Mouse (Mus musculus) MEL (cell line): Measurements from ENCODE around the gene 2300002M23Rik. TPM values are rescaled to one million over a fixed set of nuclear protein-coding genes. Genes with fewer than 3 reads are reported as not detected.
A peak's percentile ranks its signal among the peaks of the same experiment; 100 is the strongest.

ENCODE experiments used
- DNase-seq: peaks from one replicate; pipeline ENCODE4 v3.0.0; 2011; ENCODE audit warnings: low read depth, low spot score
- H3K27ac ChIP-seq: 2 replicates; pipeline ENCODE4 v1.5.1; 2012; ENCODE audit warnings: low read depth, mild to moderate bottlenecking, control low read depth, low read length, moderate library complexity; ENCODE audit not compliant: control insufficient read depth
- H3K27me3 ChIP-seq, 2 experiments: fragments of 150-350 bp in 1 of 2; sonication (generic) in 1 of 2; 2 replicates each; pipeline ENCODE4 v1.6.1; 2012; ENCODE audit warnings: low read length in 2 of 2, mild to moderate bottlenecking in 2 of 2, improper control_type of control experiment in 1 of 2, moderate library complexity in 1 of 2; ENCODE audit not compliant: insufficient read depth in 2 of 2, control insufficient read depth in 1 of 2
- H3K36me3 ChIP-seq, 2 experiments: 2 replicates each; pipeline ENCODE4 v1.6.1; 2012 to 2014; ENCODE audit warnings: low read length in 2 of 2, improper control_type of control experiment in 1 of 2, inconsistent platforms in 1 of 2, mild to moderate bottlenecking in 1 of 2; ENCODE audit not compliant: insufficient read depth in 2 of 2, control insufficient read depth in 1 of 2
- H3K4me1 ChIP-seq, 2 experiments: fragments of 150-350 bp in 1 of 2; sonication (generic) in 1 of 2; 2 replicates each; pipeline ENCODE4 v1.6.1; 2012; ENCODE audit warnings: low read length in 2 of 2, improper control_type of control experiment in 1 of 2, mild to moderate bottlenecking in 1 of 2; ENCODE audit not compliant: insufficient read depth in 2 of 2, control insufficient read depth in 1 of 2
- H3K4me3 ChIP-seq, 2 experiments: fragments of 150-350 bp in 1 of 2; sonication (generic) in 1 of 2; 2 replicates each; pipeline ENCODE4 v1.5.1; 2012; ENCODE audit warnings: low read depth in 2 of 2, low read length in 2 of 2, mild to moderate bottlenecking in 2 of 2, moderate library complexity in 2 of 2, control low read depth in 1 of 2, improper control_type of control experiment in 1 of 2; ENCODE audit not compliant: control insufficient read depth in 1 of 2, insufficient read depth in 1 of 2
- H3K79me2 ChIP-seq: 2 replicates; pipeline ENCODE4 v1.6.1; 2012; ENCODE audit warnings: mild to moderate bottlenecking, low read length, moderate library complexity; ENCODE audit not compliant: control insufficient read depth, poor library complexity, insufficient read depth
- H3K9ac ChIP-seq: 2 replicates; pipeline ENCODE4 v1.6.1; 2012; ENCODE audit warnings: low read depth, mild to moderate bottlenecking, control low read depth, low read length, moderate library complexity; ENCODE audit not compliant: control insufficient read depth, poor library complexity, severe bottlenecking
- H3K9me3 ChIP-seq: fragments of 150-350 bp; sonication (generic); replicated peaks from 2 replicates; pipeline ENCODE4 v1.6.1; 2012; ENCODE audit warnings: mild to moderate bottlenecking, low read length, improper control_type of control experiment, moderate library complexity; ENCODE audit not compliant: insufficient read depth
- BHLHE40 ChIP-seq: IDR thresholded peaks from 2 replicates; pipeline ENCODE4 v1.6.1; 2012; ENCODE audit warnings: low read depth, mild to moderate bottlenecking, inconsistent platforms, low read length, improper control_type of control experiment, borderline replicate concordance
- CHD2 ChIP-seq: IDR thresholded peaks from 2 replicates; pipeline ENCODE4 v1.6.1; 2011; ENCODE audit warnings: low read length, improper control_type of control experiment
- E2F4 ChIP-seq: IDR thresholded peaks from 2 replicates; pipeline ENCODE4 v1.6.1; 2011; ENCODE audit warnings: low read depth, low read length, improper control_type of control experiment, borderline replicate concordance
- ELF1 ChIP-seq: IDR thresholded peaks from 2 replicates; pipeline ENCODE4 v1.6.1; 2014; ENCODE audit warnings: low read depth, mild to moderate bottlenecking, inconsistent platforms, low read length, improper control_type of control experiment, moderate library complexity
- ETS1 ChIP-seq: IDR thresholded peaks from 2 replicates; pipeline ENCODE4 v1.6.1; 2012; ENCODE audit warnings: low read depth, mild to moderate bottlenecking, inconsistent platforms, low read length, improper control_type of control experiment, moderate library complexity
- GABPA ChIP-seq: IDR thresholded peaks from 2 replicates; pipeline ENCODE4 v1.6.1; 2012; ENCODE audit warnings: low read depth, mild to moderate bottlenecking, inconsistent platforms, low read length, improper control_type of control experiment, moderate library complexity
- JUND ChIP-seq: IDR thresholded peaks from 2 replicates; pipeline ENCODE4 v1.6.1; 2011; ENCODE audit warnings: low read depth, mild to moderate bottlenecking, improper control_type of control experiment, low read length
- KAT2A ChIP-seq: conservative IDR thresholded peaks from 2 replicates; pipeline ENCODE4 v1.6.1; 2012; ENCODE audit warnings: low read depth, low read length, improper control_type of control experiment, inconsistent platforms
- MAFK ChIP-seq: IDR thresholded peaks from 2 replicates; pipeline ENCODE4 v1.6.1; 2011; ENCODE audit warnings: low read depth, mild to moderate bottlenecking, low read length, improper control_type of control experiment, borderline replicate concordance
- MAX ChIP-seq: IDR thresholded peaks from 2 replicates; pipeline ENCODE4 v1.6.1; 2011; ENCODE audit warnings: low read length, improper control_type of control experiment
- MEF2A ChIP-seq: IDR thresholded peaks from 2 replicates; pipeline ENCODE4 v1.6.1; 2014; ENCODE audit warnings: low read depth, mild to moderate bottlenecking, inconsistent platforms, low read length, improper control_type of control experiment; ENCODE audit not compliant: poor library complexity, insufficient replicate concordance, severe bottlenecking; ENCODE audit errors: extremely low read depth
- MXI1 ChIP-seq: IDR thresholded peaks from 2 replicates; pipeline ENCODE4 v1.6.1; 2011; ENCODE audit warnings: mild to moderate bottlenecking, low read depth, low read length, improper control_type of control experiment
- MYC ChIP-seq: IDR thresholded peaks from 2 replicates; pipeline ENCODE4 v1.6.1; 2011; ENCODE audit warnings: low read depth, mild to moderate bottlenecking, low read length, improper control_type of control experiment, moderate library complexity
- NELFE ChIP-seq: IDR thresholded peaks from 2 replicates; pipeline ENCODE4 v1.6.1; 2011; ENCODE audit warnings: low read depth, low read length, improper control_type of control experiment
- NRF1 ChIP-seq: IDR thresholded peaks from 2 replicates; pipeline ENCODE4 v1.6.1; 2014; ENCODE audit warnings: low read depth, mild to moderate bottlenecking, inconsistent platforms, low read length, improper control_type of control experiment, moderate library complexity; ENCODE audit not compliant: poor library complexity, insufficient read depth, severe bottlenecking
- POLR2A ChIP-seq, 2 experiments: IDR thresholded peaks; 2 replicates each; pipeline ENCODE4 v1.6.1; 2011 to 2012; ENCODE audit warnings: low read length in 2 of 2, mild to moderate bottlenecking in 2 of 2, control low read depth in 1 of 2, improper control_type of control experiment in 1 of 2, low read depth in 1 of 2, moderate library complexity in 1 of 2; ENCODE audit not compliant: control insufficient read depth in 1 of 2, insufficient read depth in 1 of 2, poor library complexity in 1 of 2
- POLR2AphosphoS2 ChIP-seq: IDR thresholded peaks from 2 replicates; pipeline ENCODE4 v1.6.1; 2011; ENCODE audit warnings: low read length, improper control_type of control experiment
- POLR2AphosphoS5 ChIP-seq: IDR thresholded peaks from 2 replicates; pipeline ENCODE4 v1.6.1; 2012; ENCODE audit warnings: low read depth, borderline replicate concordance, mild to moderate bottlenecking, inconsistent platforms, low read length, moderate library complexity, mixed read lengths
- RAD21 ChIP-seq: IDR thresholded peaks from 2 replicates; pipeline ENCODE4 v1.6.1; 2011; ENCODE audit warnings: mild to moderate bottlenecking, low read depth, low read length, improper control_type of control experiment
- RCOR1 ChIP-seq: IDR thresholded peaks from 2 replicates; pipeline ENCODE4 v1.6.1; 2012; ENCODE audit warnings: low read depth, mild to moderate bottlenecking, inconsistent platforms, low read length, improper control_type of control experiment
- SMC3 ChIP-seq: IDR thresholded peaks from 2 replicates; pipeline ENCODE4 v1.6.1; 2011; ENCODE audit warnings: low read depth, low read length, improper control_type of control experiment
- TBP ChIP-seq: IDR thresholded peaks from 2 replicates; pipeline ENCODE4 v1.8.0; 2011; ENCODE audit warnings: low read depth, low read length, improper control_type of control experiment
- TCF12 ChIP-seq: IDR thresholded peaks from 2 replicates; pipeline ENCODE4 v1.6.1; 2014; ENCODE audit warnings: low read depth, mild to moderate bottlenecking, inconsistent platforms, low read length, improper control_type of control experiment, moderate library complexity
- USF1 ChIP-seq: IDR thresholded peaks from 2 replicates; pipeline ENCODE4 v1.6.1; 2014; ENCODE audit warnings: low read depth, mild to moderate bottlenecking, inconsistent platforms, low read length, improper control_type of control experiment, moderate library complexity
- USF2 ChIP-seq, 2 experiments: IDR thresholded peaks; 2 replicates each; pipeline ENCODE4 v1.6.1; 2011 to 2012; ENCODE audit warnings: improper control_type of control experiment in 2 of 2, low read length in 2 of 2, borderline replicate concordance in 1 of 2, inconsistent platforms in 1 of 2, low read depth in 1 of 2, mild to moderate bottlenecking in 1 of 2; ENCODE audit not compliant: insufficient read depth in 1 of 2
- ZC3H11A ChIP-seq: IDR thresholded peaks from 2 replicates; pipeline ENCODE4 v1.6.1; 2012; ENCODE audit warnings: low read depth, mild to moderate bottlenecking, inconsistent platforms, low read length, improper control_type of control experiment
- ZNF384 ChIP-seq: IDR thresholded peaks from 2 replicates; pipeline ENCODE4 v1.6.1; 2012; ENCODE audit warnings: low read depth, mild to moderate bottlenecking, inconsistent platforms, low read length, improper control_type of control experiment
- polyA plus RNA-seq, 2 experiments: library from polyadenylated mRNA; stranded (reverse) in 1 of 2; unstranded in 1 of 2; fragments of >175 nt in 1 of 2; fragments of >200 nt in 1 of 2; gene quantifications; 2 replicates each; pipeline versions ENCODE4 v1.2.1 to v1.2.4; 2012; ENCODE audit warnings: low replicate concordance in 2 of 2, low read depth in 1 of 2; ENCODE audit not compliant: insufficient read length in 2 of 2, insufficient read depth in 1 of 2, missing spikeins in 1 of 2
- total RNA-seq: library from RNA; depleted of rRNA; stranded (reverse); fragments of 300-350 nt; gene quantifications from 2 replicates; pipeline ENCODE4 v1.2.3, GENCODE M21; 2012

The 2300002M23Rik gene
- total and polyA plus RNA-seq, 3 experiments = not detected

GRCm38 (mm10) chr17:35570836-35571235, 3.6 kb downstream of the 2300002M23Rik start:
- DNase-seq = no peak
- H3K27ac ChIP-seq = no peak overlapping the region
- H3K79me2 ChIP-seq = no peaks in the 10 kb centered on the region
- H3K4me1 ChIP-seq = no peaks in the 10 kb centered on the region
- H3K4me3 ChIP-seq = no peak overlapping the region
- peaks cover 5 to 10% of the 10 kb centered on the region in 2 experiments for H3K27me3 ChIP-seq
- H3K9me3 ChIP-seq = no peaks in the 10 kb centered on the region
- no peak overlapping the region for H3K9ac ChIP-seq
- TF ChIP-seq ELF1 (no peak), MYC (no peak), GABPA (no peak), POLR2AphosphoS2 (no peak), JUND (no peak), TBP (no peak), ZC3H11A (no peak), E2F4 (no peak), POLR2AphosphoS5 (no peak)
- no peaks in the 10 kb centered on the region for H3K36me3 ChIP-seq

GRCm38 (mm10) chr17:35571477-35571876, 4.2 kb downstream of the 2300002M23Rik start:
- no peak overlapping the region for H3K9ac ChIP-seq

GRCm38 (mm10) chr17:35578211-35578610, 11.0 kb downstream of the 2300002M23Rik start:
- Histone ChIP-seq H3K27ac (no peak overlapping the region), H3K9ac (no peak overlapping the region), H3K4me1 (no peaks in the 10 kb centered on the region), H3K27me3 (peaks cover 0 to 6% of the 10 kb centered on the region in 2 experiments; a peak in 3 of 4 replicates), H3K36me3 (no peaks in the 10 kb centered on the region), H3K79me2 (no peaks in the 10 kb centered on the region), H3K4me3 (no peak overlapping the region), H3K9me3 (no peaks in the 10 kb centered on the region)
- peak; percentile 86 for DNase-seq
- no peak for TF ChIP-seq MAFK
- TF ChIP-seq MEF2A = no peak
- peak; percentile 45 for TF ChIP-seq RAD21
- no peak for TF ChIP-seq RCOR1
- TF ChIP-seq MAX = no peak
- TF ChIP-seq ETS1 = no peak
- peak; percentile 98 for TF ChIP-seq ZNF384
- TF ChIP-seq BHLHE40 = 0 out of 2 replicates have a peak, but pooled peaks have one; percentile 12
- TF ChIP-seq NELFE = no peak
- no peak for TF ChIP-seq POLR2A (IDR thresholded peaks at IDR 0.05; ENCODE audit: control insufficient read depth in 1 of 2, insufficient read depth in 1 of 2, low read depth in 1 of 2, low read length in 2 of 2, poor library complexity in 1 of 2)
- TF ChIP-seq SMC3 = peak; percentile 70
- TF ChIP-seq TBP = no peak
- TF ChIP-seq NRF1 = no peak
- TF ChIP-seq USF1 = no peak
- no peak for TF ChIP-seq CHD2
- TF ChIP-seq USF2 (IDR thresholded peaks at IDR 0.05; ENCODE audit: borderline replicate concordance in 1 of 2, insufficient read depth in 1 of 2, low read depth in 1 of 2, low read length in 2 of 2) = no peak
- no peak for TF ChIP-seq POLR2AphosphoS5
- TF ChIP-seq MXI1 = no peak
- TF ChIP-seq KAT2A = no peak
- no peak for TF ChIP-seq TCF12

More at GRCm38 (mm10) chr17:35571477-35571876, 4.2 kb downstream of the 2300002M23Rik start:
- Histone ChIP-seq H3K36me3 (no peaks in the 10 kb centered on the region), H3K27ac (no peak overlapping the region), H3K4me3 (no peak overlapping the region), H3K27me3 (peaks cover under 1 to 14% of the 10 kb centered on the region in 2 experiments)
- no peak for TF ChIP-seq MAX
- TF ChIP-seq, all 39 proteins: peak for 0
- no peaks in the 10 kb centered on the region for H3K79me2 ChIP-seq
- no peaks in the 10 kb centered on the region for H3K9me3 ChIP-seq
- no peak for DNase-seq
- H3K4me1 ChIP-seq = no peaks in the 10 kb centered on the region
